Mouse (Mus musculus) midbrain, embryonic 15.5 days (tissue): ENCODE measurements around the gene Gm436. TPM values are rescaled to one million over a fixed set of nuclear protein-coding genes. Genes with fewer than 3 reads are reported as not detected.

ENCODE experiments used
- ATAC-seq: fragments of 200-750 bp; cut with Nextera tagmentation; replicated peaks from 2 replicates; pipeline ENCODE4 v1.8.0; 2017; ENCODE audit warnings: moderate TSS enrichment
- H3K27ac ChIP-seq: fragments of 300-500 bp; sonication (generic); 2 replicates; pipeline ENCODE4 v1.5.1; 2015; ENCODE audit warnings: mild to moderate bottlenecking, inconsistent platforms
- H3K27me3 ChIP-seq: fragments of 300-500 bp; sonication (generic); replicated peaks from 2 replicates; pipeline ENCODE4 v1.6.1; 2015; ENCODE audit warnings: inconsistent platforms
- H3K36me3 ChIP-seq: fragments of 300-500 bp; sonication (generic); replicated peaks from 2 replicates; pipeline ENCODE4 v1.6.1; 2015; ENCODE audit warnings: inconsistent platforms
- H3K4me1 ChIP-seq: fragments of 300-500 bp; sonication (generic); 2 replicates; pipeline ENCODE4 v1.6.1; 2015; ENCODE audit warnings: inconsistent platforms
- H3K4me2 ChIP-seq: fragments of 300-500 bp; sonication (generic); 2 replicates; pipeline ENCODE4 v1.6.1; 2015; ENCODE audit warnings: inconsistent platforms, mild to moderate bottlenecking, moderate library complexity
- H3K4me3 ChIP-seq: fragments of 300-500 bp; sonication (generic); 2 replicates; pipeline ENCODE4 v1.5.1; 2015; ENCODE audit warnings: mild to moderate bottlenecking, inconsistent platforms
- H3K9ac ChIP-seq: fragments of 300-500 bp; sonication (generic); 2 replicates; pipeline ENCODE4 v1.6.1; 2015; ENCODE audit warnings: mild to moderate bottlenecking, inconsistent platforms
- H3K9me3 ChIP-seq: fragments of 300-500 bp; sonication (generic); 2 replicates; pipeline ENCODE4 v1.6.1; 2016; ENCODE audit warnings: inconsistent platforms
- WGBS: fragments of 180-500 bp; shearing (Covaris S2); methylation state at CpG from one replicate; pipeline ENCODE4 v1.1.7; 2015; ENCODE audit warnings: mixed read lengths; 5-methylcytosine and 5-hydroxymethylcytosine counted together
- polyA plus RNA-seq: library from polyadenylated mRNA; unstranded; fragments of >200 nt; fragmentation: Nextera tagmentation; extraction: Ambion mirVana; gene quantifications from 2 replicates; pipeline ENCODE4 v1.2.1, GENCODE M21; 2015

The Gm436 gene
- polyA plus RNA-seq: not detected in 2 replicates

GRCm38 (mm10) chr4:144686268-144686667 is at the start of gene Gm436:
TSS of gene Gm436 (minus strand) at chr4:144686368.
- H3K4me3 ChIP-seq: no peak within 1 kb of the TSS
- H3K27me3 ChIP-seq: no peaks in the 10 kb centered on the region
- ATAC-seq: no peak
- H3K36me3 ChIP-seq: no peaks in the 10 kb centered on the region
- H3K4me1 ChIP-seq: no peaks in the 10 kb centered on the region
- 54% methylated on average over 2 of the region's 2 CpGs for WGBS
- 0 out of 2 replicates have a peak, but pooled peaks cover 8% of the 10 kb centered on the region for H3K9me3 ChIP-seq
- H3K27ac ChIP-seq: no peak within 1 kb of the TSS
- H3K9ac ChIP-seq: no peak within 1 kb of the TSS
- H3K4me2 ChIP-seq: no peak within 1 kb of the TSS

DNA sequence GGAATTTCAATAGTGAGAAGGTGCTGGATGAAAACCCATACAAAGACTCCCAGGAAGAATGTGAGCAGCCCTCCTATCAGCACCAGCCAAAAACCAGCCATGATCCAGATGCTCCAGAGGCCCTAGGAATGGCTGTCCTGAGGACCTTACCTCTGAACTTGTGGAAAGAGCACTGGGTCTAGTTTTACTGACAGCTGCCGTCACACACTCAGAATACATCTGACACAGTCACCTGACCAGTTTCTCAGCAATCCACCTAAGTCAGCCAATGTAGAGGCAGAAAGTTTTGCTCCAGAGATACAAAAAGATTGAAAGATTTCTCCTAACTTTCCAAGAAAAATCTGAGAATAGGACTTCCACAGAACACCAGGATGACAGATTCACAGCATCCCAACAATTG is 35.1 kb upstream of the Gm436 start, which contains the start of gene Gm13178:
Gene Gm13178, minus strand, starts transcription at position 101 of the 400 bp plus-strand sequence.
- Histone ChIP-seq H3K27ac (no peak within 1 kb of the TSS), H3K4me1 (no peaks in the 10 kb centered on the region), H3K36me3 (no peaks in the 10 kb centered on the region), H3K9me3 (peaks cover 17% of the 10 kb centered on the region), H3K9ac (no peak within 1 kb of the TSS), H3K4me2 (no peak within 1 kb of the TSS), H3K27me3 (no peaks in the 10 kb centered on the region), H3K4me3 (no peak within 1 kb of the TSS)
- WGBS: 92% methylated on average over 1 of the region's 1 CpGs
- ATAC-seq: no peak

GRCm38 (mm10) chr4:144719691-144720090 is 33.5 kb upstream of the Gm436 start:
- Histone ChIP-seq H3K27me3 (no peaks in the 10 kb centered on the region), H3K36me3 (no peaks in the 10 kb centered on the region), H3K9me3 (peaks cover 17% of the 10 kb centered on the region), H3K9ac (no peak overlapping the region), H3K4me2 (no peak overlapping the region), H3K4me1 (no peaks in the 10 kb centered on the region), H3K4me3 (no peak overlapping the region), H3K27ac (no peak overlapping the region)
- no peak for ATAC-seq
- WGBS: 68% methylated on average over 1 of the region's 1 CpGs

DNA sequence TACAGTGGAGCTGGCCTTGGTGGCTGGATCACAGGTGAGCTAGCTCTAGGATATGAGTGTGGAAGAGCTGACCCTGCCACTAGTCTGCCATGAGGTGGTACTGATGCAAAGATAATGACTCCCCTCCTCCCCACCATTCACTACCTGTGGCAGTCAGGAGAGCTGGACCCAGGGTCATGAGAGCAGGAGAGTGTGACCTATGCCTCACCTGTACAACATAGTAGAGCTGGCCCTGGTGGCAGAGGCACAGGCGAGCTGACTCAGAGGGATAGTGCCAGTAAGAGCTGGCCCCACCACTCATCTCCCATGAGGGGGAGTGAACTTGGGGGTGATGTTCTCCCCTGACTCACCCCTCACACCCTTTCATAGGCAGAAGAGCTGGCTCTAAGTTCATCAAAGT is 32.1 kb upstream of the Gm436 start:
- no peak overlapping the region for H3K4me2 ChIP-seq
- no peaks in the 10 kb centered on the region for H3K27me3 ChIP-seq
- WGBS: 83% methylated on average over 1 of the region's 1 CpGs
- H3K9me3 ChIP-seq: peaks cover 17% of the 10 kb centered on the region
- no peak for ATAC-seq
- H3K9ac ChIP-seq: no peak overlapping the region
- H3K4me3 ChIP-seq: no peak overlapping the region
- H3K4me1 ChIP-seq: no peaks in the 10 kb centered on the region
- H3K27ac ChIP-seq: no peak overlapping the region
- H3K36me3 ChIP-seq: no peaks in the 10 kb centered on the region

DNA sequence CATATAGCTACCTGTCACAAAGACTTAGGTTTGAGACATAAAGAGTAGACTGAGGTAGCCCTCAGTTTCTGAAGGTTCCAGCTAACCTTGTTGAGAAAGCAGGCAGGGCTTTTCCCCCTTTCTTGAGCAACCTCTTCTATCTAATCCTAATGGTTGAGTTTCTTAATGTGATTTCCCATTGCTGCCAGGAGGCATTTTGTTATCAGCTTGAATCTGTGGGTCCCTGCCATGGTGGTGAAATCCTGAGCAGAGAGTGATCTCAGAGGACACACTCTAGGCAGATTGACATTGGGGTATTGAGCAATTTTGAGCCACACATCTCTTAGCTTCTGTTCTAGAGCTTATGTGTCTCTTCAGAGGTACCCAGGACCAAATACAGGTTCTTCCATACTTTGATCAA is 47.9 kb downstream of the Gm436 start:
- Histone ChIP-seq H3K4me3 (no peak overlapping the region), H3K9ac (no peak overlapping the region), H3K9me3 (peaks cover 28% of the 10 kb centered on the region), H3K4me2 (no peak overlapping the region), H3K27me3 (no peaks in the 10 kb centered on the region), H3K4me1 (no peaks in the 10 kb centered on the region), H3K36me3 (no peaks in the 10 kb centered on the region), H3K27ac (no peak overlapping the region)
- no peak for ATAC-seq

Other genes starting within 250 kb of the Gm436 start
- 0.18 TPM in 1 of 2 replicates, not detected in the other for gene 1700012P22Rik, start 247.6 kb downstream of the Gm436 start, polyA plus RNA-seq
- gene Gm9944, start 233.1 kb downstream of the Gm436 start, polyA plus RNA-seq: not detected in 2 replicates
- gene Aadacl3, start 222.6 kb downstream of the Gm436 start, polyA plus RNA-seq: not detected in 2 replicates
- gene 9430007A20Rik, start 166.5 kb downstream of the Gm436 start, polyA plus RNA-seq: not detected in 2 replicates
- not detected in 2 replicates for gene Gm13124, start 121.2 kb downstream of the Gm436 start, polyA plus RNA-seq
- not detected in 2 replicates for gene Aadacl4, start 72.7 kb downstream of the Gm436 start, polyA plus RNA-seq
- not detected in 2 replicates for gene Gm13178, start 35.0 kb upstream of the Gm436 start, polyA plus RNA-seq
- not detected in 2 replicates for gene Gm438, start 100.2 kb upstream of the Gm436 start, polyA plus RNA-seq
- gene Dhrs3, start 206.5 kb upstream of the Gm436 start, polyA plus RNA-seq: 35.6 and 41.3 TPM in 2 replicates